Mouse (Mus musculus) megakaryocyte-erythroid progenitor cell, adult 5-6 weeks (primary cell): ENCODE data around the gene Enpep. TPM values are rescaled to one million over a fixed set of nuclear protein-coding genes. Genes with fewer than 3 reads are reported as not detected.

Source experiments
- ATAC-seq: replicated peaks from 2 replicates; pipeline ENCODE4 v1.8.0; 2016; ENCODE audit warnings: mild to moderate bottlenecking, inconsistent platforms; ENCODE audit not compliant: severe bottlenecking, poor library complexity, low FRiP score, low TSS enrichment
- total RNA-seq, 2 experiments: library from RNA; stranded (forward) in 1 of 2; stranded (reverse) in 1 of 2; fragments of 200-1000, 215-1000 nt in 1 of 2; fragments of >200 nt in 1 of 2; fragmentation: Nextera tagmentation in 1 of 2; gene quantifications; 2 replicates each; pipeline ENCODE4 v1.2.3; 2014 to 2017

Gene Enpep
- total RNA-seq, 2 experiments from 2014 or later: 2.4 TPM; not detected in 1

GRCm38 (mm10) chr3:129258497-129258896 lies 74.0 kb downstream of the Enpep start:
- ATAC-seq: no peak

DNA sequence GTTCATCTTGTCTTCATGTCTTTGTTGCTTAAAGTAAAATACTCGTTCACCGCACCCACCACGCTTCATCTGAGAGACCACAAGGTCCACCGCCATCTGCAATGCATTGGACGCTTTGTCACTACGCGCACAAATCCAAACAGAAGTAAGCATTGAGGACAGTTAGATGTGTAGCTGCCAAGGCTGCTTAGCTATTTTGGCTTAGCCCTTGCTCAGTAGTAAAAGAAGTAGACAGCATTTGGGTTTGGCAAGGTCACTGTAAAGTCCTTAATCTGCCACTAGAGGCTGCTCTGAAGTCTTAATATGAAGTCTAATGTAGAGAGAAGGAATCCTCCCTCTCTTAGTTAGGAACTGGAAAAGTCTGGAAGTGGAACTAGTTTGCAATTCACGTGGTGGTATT lies 75.8 kb downstream of the Enpep start:
- no peak for ATAC-seq

DNA sequence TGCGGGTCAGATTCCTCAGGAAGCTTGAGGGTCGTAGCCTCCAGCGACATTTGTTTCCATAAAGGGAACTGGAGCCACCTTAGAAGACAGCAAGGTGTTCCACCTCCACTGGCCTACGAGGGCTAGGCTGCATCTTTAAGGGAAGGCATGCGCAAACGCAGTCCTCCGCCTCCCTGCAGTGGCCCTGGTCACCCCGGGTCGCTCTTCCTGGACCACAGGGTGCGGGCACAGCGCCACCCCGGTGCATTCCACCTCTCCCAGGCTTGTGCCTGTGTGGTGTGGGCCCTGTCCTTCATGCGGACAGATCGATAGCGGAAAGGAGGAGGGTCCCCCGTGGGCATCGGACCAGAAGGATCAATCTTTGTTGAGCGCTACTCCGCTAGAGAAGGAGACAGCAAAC lies 76.2 kb downstream of the Enpep start:
- ATAC-seq: no peak

DNA sequence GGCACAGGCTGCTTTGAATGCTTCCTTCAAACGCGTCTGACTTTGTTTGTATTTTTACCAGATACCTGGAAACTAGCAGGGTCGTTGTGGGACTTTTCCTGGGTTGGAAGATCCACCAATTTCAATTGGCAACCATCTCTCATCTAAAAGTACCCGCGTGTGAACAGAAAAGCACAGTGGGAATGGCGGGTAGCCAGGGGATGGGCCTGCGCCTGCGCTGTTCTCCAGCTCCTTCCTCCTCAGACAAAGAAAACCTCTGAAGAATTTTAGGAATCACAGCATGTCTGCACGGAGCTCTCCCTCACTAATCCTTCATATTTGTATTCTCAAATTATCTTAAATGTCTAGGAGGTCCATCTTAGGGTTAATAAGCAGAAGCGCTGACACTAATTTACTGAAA lies 78.3 kb downstream of the Enpep start:
- no peak for ATAC-seq

GRCm38 (mm10) chr3:129250997-129251396 lies 81.5 kb downstream of the Enpep start:
- ATAC-seq: no peak

DNA sequence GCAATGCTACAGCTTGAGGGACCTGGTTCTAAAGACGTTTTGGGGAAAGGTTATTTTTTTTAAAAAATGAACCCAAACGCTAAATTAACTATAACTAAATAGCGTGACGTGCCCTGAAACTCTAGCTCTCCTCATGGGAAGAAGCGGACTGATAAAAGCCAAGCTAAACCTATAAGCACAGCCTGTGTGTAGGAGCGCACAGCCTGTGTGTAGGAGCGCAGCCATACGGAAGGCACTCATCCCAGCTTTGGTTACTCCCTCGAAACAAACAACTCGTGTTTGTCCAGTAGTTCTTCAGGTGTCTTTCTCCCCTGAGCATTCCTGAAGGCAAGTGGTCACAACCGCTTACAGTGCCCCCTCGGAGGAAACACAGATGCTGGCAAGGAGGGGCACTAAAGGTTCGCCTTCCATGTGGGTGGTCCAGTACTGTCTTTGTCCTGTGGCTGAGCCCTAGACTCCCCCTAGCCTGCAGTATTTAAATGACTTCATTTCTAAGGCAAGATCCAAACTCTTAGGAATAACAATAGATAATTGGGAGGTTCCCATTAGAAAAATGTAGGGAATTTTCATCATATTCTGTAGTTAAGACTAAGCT lies 93.8 kb downstream of the Enpep start:
- ATAC-seq: no peak

- ATAC-seq: no peak
Observed at GRCm38 (mm10) chr3:129238010-129238409, 94.5 kb downstream of the Enpep start.

GRCm38 (mm10) chr3:129227331-129227730 lies 105.2 kb downstream of the Enpep start:
- ATAC-seq: no peak

DNA sequence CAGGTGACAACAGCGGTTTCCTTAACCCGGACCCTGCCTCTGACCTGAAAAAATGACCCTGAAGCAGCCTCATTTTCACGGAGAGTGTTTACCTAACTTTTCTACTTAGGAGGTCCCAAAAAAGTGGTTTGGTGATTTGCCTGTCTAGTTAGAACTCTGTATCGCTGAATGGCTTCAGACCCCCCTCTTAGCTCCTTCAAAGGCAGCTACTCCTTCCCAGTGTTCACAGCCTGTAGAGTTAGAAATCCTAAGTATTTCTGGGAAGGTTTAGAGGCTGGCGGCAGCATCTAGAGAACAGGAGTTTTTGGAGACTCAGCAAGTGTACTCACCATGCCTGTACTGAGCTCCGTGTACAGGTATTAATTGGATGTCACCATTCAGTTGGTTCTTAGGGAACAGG lies 105.8 kb downstream of the Enpep start:
- no peak for ATAC-seq

GRCm38 (mm10) chr3:129225577-129226289 lies 106.8 kb downstream of the Enpep start:
- ATAC-seq: no peak

- 0 out of 2 replicates have a peak, but pooled peaks have one; percentile 38 for ATAC-seq
Observed at GRCm38 (mm10) chr3:129224806-129225576, 107.5 kb downstream of the Enpep start.

DNA sequence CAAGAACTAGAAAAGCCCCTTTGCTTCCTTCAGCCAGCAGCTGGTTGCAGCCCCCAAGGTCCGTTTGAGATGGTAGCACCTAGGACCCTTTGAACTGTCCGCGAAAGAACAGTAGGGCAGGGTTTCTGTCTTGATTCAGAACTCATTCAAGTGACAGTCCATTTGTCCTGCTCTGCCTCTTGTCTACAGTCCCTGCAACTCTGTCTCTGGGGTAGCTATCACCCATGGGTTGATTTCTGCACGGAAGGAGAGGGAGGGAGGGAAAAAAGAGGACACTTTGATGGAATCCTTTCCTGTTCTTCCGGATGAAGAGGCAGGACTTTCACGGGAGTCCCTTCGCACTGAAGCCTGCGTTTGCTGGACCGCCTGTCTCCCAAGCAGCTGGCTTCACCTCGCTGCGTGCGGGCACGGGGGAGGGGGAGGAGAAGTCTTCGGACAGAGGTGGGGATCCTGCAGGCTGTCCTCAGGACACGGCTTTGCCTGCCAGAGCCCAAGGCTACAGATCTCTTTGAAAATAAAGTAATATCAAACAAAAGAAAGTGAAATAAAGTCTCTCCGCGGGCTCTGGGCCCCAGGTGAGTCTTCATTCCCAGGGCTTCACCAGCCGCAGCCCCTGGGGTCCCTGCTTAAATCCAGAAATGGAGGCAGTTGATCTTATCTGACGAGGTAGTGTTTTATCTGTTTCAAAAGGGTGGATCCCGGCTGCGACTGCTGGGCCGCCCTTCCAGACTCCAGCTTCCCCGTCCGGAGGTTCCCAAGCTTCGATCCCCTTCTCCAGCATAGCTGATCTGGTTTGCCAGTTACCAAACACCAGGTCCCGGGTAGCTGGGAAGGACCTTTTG lies 108.3 kb downstream of the Enpep start:
- ATAC-seq: no peak

- no peak for ATAC-seq
Observed at GRCm38 (mm10) chr3:129223401-129223800, 109.1 kb downstream of the Enpep start.

DNA sequence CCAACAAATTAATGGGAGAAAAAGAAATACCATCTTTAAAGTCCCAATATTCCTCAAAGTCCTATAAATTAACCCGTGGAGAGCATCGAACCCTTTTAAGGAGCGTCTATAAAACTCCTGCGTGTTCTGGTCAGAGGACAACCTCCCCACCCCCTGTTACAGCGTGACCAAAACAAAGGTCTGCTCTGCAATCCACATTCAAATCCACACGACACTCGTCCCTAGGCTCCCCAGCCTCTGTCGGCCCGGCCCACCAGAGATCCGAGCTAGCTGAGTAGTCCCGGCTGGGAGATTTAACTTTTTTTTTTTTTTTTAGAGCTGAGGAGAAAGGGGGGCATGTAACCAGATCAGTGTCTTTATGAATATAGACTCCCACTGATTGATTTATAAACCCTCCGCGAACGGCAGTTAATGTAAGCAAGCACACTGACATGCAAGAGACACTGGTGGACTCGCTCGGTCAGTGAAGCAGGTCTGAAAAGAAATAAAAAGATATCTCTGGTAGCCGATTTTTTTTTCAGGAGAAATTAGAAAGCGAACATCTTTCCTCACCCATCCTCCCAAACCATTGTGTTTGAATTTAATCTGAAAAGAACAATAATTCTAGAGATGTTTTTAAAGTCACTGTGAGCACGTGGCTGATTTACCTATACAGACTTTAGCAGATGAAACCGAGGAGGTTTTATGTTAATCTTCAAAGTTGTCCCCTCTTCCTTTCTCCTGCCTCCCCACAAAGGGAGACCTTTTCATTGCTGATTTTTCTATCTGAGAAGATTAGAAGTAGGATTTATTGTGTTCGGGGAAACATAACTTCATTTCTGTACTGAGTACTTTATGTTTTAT lies 109.9 kb downstream of the Enpep start:
- no peak for ATAC-seq

DNA sequence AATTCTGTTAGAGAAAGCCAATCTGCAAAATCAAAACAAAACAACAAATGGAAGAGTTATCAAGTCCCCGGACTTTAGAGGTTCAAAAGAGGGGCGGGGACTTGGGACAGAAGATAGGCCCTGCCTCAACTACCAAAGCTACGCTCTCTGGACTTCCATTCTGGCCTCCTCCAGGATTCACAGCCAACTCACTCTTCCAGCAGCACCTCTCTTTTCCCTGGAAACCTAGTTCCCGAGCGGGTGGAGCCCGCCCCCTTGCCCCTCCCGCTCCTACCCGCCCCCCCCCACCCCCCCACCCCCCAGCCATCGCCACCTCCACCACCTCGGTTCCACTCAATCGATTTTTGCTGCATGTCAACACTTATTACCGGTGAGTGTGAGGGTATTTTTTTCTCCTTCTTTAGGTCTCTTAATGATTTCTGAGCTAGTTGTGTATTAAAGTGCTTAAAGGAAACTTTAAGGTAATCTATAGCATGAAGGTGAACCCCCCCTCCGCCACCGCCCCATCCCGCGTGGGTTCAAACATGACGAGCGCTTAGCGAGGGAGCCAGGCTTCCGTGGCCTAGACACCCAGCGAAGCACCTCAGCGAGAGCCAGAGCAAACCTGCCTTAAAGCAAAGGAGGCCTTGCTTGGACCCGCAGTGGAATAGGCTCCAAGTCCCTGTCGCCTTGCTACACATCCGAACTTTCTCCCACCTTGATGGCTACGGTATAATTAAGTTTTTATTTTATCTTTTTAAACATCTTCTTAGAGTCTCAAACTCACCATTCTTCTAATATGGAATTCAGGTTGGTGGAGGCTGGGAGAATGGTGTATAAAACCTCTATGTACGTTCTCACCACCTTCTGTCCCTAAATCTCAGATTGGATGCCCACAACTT lies 110.9 kb downstream of the Enpep start:
- ATAC-seq: no peak

GRCm38 (mm10) chr3:129220681-129221379 lies 111.7 kb downstream of the Enpep start:
- no peak for ATAC-seq

- no peak for ATAC-seq
Observed at GRCm38 (mm10) chr3:129220086-129220670, 112.3 kb downstream of the Enpep start.
